Mouse (Mus musculus) erythroid progenitor cell, adult 5-6 weeks (primary cell): ENCODE results near the gene Rcl1. TPM values are rescaled to one million over a fixed set of nuclear protein-coding genes. Genes with fewer than 3 reads are reported as not detected.

ENCODE experiments used
- total RNA-seq, 2 experiments: library from RNA; stranded (forward) in 1 of 2; stranded (reverse) in 1 of 2; fragments of 150-400 nt in 1 of 2; fragments of 186-747, 209-891 nt in 1 of 2; gene quantifications; 2 replicates each; pipeline versions ENCODE4 v1.2.3 to v1.2.4; 2015 to 2017; ENCODE audit warnings: low replicate concordance in 2 of 2

Gene Rcl1
- total RNA-seq, 2 experiments from 2014 or later: 13.8 to 15.1 TPM

Other genes starting within 250 kb of the Rcl1 start
- 0.42 and 3.2 TPM in 2 replicates for gene Plpp6, start 137.4 kb upstream of the Rcl1 start, total RNA-seq (2015; ENCODE audit: low replicate concordance)
- gene Plpp6, start 137.4 kb upstream of the Rcl1 start, total RNA-seq (2017; ENCODE audit: low replicate concordance): 1.5 TPM in 1 of 2 replicates, not detected in the other
- not detected in 2 replicates for gene 4430402I18Rik, start 133.6 kb upstream of the Rcl1 start, total RNA-seq (2015; ENCODE audit: low replicate concordance)
- not detected in 2 replicates for gene 4430402I18Rik, start 133.6 kb upstream of the Rcl1 start, total RNA-seq (2017; ENCODE audit: low replicate concordance)
- gene Cdc37l1, start 111.0 kb upstream of the Rcl1 start, total RNA-seq (2015; ENCODE audit: low replicate concordance): 43.2 and 45.4 TPM in 2 replicates
- gene Cdc37l1, start 111.0 kb upstream of the Rcl1 start, total RNA-seq (2017; ENCODE audit: low replicate concordance): 41.8 and 53.5 TPM in 2 replicates
- 13.0 and 19.5 TPM in 2 replicates for gene Ak3, start 53.4 kb upstream of the Rcl1 start, total RNA-seq (2015; ENCODE audit: low replicate concordance)
- 10.4 and 10.8 TPM in 2 replicates for gene Ak3, start 53.4 kb upstream of the Rcl1 start, total RNA-seq (2017; ENCODE audit: low replicate concordance)
- gene Jak2, start 150.5 kb downstream of the Rcl1 start, total RNA-seq (2015; ENCODE audit: low replicate concordance): 67.4 and 88.9 TPM in 2 replicates
- 88.7 and 103 TPM in 2 replicates for gene Jak2, start 150.5 kb downstream of the Rcl1 start, total RNA-seq (2017; ENCODE audit: low replicate concordance)
- 3.4 TPM in 1 of 2 replicates, not detected in the other for gene Insl6, start 224.0 kb downstream of the Rcl1 start, total RNA-seq (2015; ENCODE audit: low replicate concordance)
- gene Insl6, start 224.0 kb downstream of the Rcl1 start, total RNA-seq (2017; ENCODE audit: low replicate concordance): 6.9 TPM in 1 of 2 replicates, not detected in the other
- not detected in 2 replicates for gene Rln1, start 233.3 kb downstream of the Rcl1 start, total RNA-seq (2015; ENCODE audit: low replicate concordance)
- not detected in 2 replicates for gene Rln1, start 233.3 kb downstream of the Rcl1 start, total RNA-seq (2017; ENCODE audit: low replicate concordance)